Mouse (Mus musculus) c-Kit-positive CD71-negative TER-119-negative erythroid progenitor cells, embryonic 14.5 days (primary cell): ENCODE measurements around the gene Tac4.

ENCODE experiments used
- DNase-seq: peaks from one replicate; pipeline ENCODE4 v3.0.0-alpha.2; 2013; ENCODE audit warnings: low read depth

Tac4 gene

GRCm38 (mm10) chr11:95261178-95261751, at the start of gene Tac4:
Tac4 (plus strand) TSS chr11:95261529.
- no peak for DNase-seq

DNA sequence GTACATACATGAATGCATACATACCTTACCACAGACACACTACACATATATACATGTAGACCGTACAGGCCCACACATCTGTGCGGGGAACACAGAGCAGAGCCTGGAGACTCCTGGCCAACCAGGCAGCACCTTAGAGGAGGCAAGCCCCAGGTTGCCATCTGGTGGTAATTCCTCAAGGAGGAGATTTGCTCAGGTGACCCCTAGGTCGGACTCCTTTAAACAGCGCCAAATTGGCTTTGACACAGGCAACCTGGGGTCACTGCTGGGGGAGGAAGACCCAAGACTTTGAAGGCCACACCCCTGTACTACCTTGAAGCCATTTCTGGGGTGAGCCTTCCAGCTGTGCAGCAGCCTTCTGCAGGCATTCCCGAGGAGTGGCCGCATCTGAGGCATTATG, 47.7 kb upstream of the Tac4 start:
- no peak for DNase-seq

DNA sequence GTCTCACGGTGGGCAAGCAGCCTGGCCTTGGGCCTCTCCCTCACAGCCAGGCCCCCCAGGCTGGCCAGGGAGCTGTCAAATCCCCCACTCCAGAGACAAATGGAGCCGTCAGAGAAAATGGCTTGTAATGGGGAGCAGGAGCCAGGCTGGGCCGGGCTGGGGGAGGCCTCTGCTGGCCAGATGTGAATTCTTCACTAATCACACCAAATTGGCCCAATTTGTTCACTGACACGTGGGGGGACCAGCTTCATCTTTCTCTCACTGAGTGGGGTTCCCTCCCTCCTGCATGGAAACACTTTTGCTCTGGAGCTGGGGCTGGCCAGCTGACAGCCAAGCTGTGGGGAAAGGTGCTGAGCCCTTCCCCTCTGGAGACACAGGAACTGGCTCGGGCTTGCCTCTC, 47.0 kb upstream of the Tac4 start:
- DNase-seq, result no peak

GRCm38 (mm10) chr11:95216193-95216592, 45.1 kb upstream of the Tac4 start:
- DNase-seq, result no peak

DNA sequence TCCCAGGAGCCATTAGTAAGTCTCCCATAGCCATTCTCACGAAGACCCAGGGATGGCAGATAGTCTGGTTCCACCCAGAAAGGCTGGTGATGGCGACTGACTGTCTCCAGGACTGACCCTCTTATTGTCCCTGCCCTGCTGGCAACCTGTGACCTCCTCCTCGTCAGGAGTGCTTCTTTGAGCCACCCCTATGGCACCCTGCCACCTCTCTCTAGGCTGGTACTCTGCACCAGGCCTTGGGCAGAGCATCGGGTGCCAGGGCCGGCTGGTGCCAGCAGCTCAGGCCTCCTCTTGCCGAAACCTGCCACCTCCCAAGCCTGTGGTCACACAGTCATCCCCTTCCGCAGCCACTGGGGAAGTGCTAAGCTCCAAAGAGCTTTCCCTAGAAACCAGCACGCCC, 42.2 kb upstream of the Tac4 start:
- no peak for DNase-seq

- DNase-seq, result no peak
These were observed 37.9 kb upstream of the Tac4 start for GRCm38 (mm10) chr11:95223473-95223872.

DNA sequence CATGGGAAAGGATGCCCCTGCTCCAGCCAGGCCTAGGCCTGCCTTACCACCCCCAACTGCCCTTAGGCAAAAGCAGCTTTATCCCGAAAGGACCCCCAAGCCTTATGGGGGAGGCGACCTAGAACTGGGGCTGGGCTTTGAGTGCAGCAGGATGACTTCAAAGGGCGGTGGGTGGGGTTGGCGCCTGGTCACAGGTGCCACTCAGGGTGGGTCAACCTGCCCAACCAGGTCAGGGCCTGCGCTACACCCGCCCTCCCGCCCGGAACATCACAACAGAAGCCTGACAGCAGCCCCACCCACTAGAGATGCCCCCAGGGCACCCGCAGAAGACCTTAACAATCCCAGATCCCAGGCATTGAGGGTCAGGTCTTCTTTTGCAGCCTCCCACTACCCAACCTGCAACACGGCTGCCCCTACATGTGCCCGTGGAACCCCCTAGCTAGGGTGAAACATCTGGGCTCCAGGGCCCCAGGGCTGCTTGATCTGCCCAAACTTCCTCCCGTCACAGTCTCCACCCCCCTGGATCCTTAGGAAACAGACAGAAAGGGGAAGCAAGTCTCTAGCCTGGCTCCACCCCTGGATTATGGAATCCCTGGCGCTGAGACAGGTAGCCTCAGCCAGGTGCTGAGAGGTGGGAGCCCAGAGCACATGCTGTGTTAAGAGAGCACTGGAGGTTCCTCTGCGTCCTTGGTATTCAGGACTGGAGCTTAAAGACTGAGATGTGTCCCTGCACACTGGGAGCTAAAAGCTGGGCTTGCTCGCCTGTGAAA, 37.0 kb upstream of the Tac4 start:
- DNase-seq, result no peak

DNA sequence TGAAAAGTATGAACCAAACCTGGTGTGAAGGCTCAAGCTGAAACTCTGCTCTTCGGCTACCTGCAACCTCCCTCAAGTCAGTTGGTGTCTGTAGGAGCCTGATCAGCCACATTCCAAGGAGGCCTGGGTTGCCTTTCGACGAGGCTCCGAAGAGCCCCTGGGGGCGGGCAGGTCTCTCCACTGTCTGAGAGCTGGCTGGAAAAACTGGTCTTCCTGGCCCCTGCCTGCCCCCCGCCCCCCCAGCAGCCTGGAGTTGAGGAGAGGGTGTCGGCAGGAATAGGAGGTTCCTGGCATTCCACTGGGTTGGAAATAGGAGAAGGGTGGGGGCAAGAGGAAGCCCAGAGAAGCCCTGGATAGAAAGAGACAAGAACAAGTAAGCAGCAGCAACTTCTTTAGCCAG, 35.9 kb upstream of the Tac4 start:
- DNase-seq, result no peak

GRCm38 (mm10) chr11:95227467-95227866, 33.9 kb upstream of the Tac4 start:
- no peak for DNase-seq

DNA sequence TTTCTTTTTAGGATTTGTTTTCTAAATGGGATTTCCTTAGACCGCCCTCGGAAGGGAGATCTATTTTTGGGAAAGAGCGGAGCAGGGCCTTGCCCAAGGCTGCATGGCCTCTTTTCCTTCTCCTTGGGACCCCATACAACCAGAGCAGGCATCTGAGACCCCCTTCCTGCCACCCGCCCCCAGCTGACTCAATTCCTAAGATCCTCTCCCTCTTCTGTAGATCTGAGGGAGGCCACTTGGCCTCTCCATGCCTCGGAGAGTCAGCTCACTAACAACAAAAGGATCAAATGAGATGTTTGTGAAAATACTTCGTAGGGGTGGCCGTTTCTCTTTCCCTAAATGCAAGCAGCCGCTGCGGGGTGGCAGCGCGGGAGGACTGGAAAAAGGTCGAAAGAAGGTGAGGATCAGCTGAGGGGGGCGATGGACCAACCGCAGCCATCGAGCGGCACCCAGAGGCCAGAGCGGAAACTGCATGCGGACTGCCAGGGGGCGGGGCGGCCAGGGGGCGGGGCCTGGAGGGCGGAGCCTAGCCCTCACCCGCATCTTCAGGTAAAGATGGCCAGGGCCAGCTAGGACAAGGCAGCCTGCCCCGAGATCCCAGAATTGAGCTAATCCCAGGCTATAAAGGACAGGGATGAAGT, 29.5 kb upstream of the Tac4 start:
- DNase-seq, result peak; percentile 20

DNA sequence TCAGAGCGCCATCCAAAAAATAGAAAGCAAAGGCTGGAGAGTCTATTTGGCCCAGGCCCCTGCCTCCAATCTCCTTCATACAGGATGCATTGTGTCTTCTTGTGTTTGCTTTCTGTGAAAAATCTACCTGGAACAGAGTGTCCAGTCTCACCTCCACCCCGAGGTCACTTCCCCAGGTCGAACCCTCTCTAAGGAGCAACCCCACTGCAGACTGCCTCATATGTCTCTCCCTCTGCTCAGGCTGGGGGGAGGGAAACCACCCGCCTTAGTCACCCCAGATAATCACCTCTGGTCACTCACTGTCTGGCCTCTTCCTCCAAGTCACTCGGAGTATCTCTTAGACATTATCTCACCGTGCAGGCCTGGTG, 29.0 kb upstream of the Tac4 start:
- DNase-seq, result no peak

- no peak for DNase-seq
These were observed 22.9 kb upstream of the Tac4 start for GRCm38 (mm10) chr11:95238477-95238876.

DNA sequence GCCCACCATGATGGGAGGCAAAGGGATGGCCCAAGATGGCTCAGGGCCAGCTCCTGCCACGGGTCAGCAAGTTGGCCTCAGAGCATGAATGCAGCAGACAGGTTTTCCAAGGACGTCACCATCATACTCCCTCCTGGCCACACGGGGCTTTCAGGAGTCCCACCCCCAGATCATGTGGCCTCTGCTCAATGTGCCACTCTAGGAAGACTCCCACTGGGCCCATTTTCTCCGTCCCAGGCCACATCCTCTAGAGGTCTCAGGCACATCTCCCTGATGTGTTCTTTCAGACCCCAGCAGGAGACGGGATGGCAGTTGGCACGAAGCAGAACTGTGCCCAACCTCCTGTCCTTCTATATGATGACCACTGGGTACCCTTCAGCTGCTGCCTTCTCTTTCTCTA, 18.7 kb upstream of the Tac4 start:
- DNase-seq, result no peak

DNA sequence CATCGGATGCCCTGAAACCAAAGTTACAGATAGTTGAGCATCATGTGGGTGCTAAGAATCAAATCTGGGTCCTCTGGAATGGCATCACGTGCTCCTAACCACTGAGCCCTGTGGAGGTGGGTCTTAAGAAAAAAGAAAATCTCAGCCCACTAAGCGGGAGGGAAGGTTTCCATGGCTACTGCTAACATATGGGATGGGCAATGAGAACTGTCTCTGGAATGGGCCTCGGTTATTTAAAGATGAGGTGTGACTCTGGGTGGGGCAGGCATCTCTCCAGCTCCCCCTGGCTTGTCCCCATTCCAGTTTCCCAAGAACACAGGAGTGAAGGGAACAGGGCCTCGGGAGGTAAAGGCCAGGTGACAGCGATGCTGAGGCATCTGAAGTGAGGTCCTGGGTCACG, 15.9 kb upstream of the Tac4 start:
- no peak for DNase-seq

DNA sequence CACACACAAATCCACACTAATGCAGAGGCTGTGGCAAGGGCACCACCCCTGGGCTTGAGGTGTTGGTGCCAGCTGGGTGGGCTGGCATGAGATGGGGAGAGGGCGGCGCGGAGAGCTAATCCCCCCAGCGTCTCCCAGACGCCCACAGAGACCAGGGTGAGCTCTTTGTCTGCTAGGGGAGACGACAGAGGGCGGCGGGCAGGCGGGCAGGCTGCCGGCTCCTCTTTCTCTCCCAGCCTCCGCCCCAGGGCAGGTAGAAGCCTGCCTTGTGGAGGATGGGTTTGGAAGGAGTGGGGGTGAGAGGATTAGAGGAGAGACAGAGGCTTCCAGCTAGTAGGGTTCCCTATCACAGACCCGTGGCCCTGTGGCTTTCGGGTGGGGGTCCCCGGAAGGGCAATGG, 14.3 kb upstream of the Tac4 start:
- DNase-seq, result no peak

DNA sequence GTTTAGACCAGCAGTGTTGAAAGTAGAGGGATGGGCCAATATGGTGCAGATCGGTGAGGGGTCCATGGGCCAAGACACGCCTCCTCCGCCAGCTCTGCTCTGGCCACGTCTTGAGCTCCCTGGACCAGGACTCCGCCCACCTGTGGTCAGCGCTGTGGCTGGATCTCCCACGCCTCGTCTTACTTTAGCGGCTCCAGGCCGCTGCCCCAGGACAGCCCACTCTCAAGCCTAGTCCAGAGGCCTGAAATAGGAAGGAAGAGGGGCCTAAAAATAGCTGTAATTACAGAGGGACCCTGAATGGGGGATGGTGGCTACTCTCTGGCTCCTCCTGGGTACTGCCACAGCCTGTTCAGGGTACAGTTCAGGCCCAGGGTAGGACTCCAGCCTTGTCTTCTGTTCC, 11.2 kb upstream of the Tac4 start:
- DNase-seq, result no peak

- DNase-seq, result peak; percentile 57
These were observed 10.0 kb upstream of the Tac4 start for GRCm38 (mm10) chr11:95251295-95251694.

- no peak for DNase-seq
These were observed 9.2 kb upstream of the Tac4 start for GRCm38 (mm10) chr11:95252104-95252503.

GRCm38 (mm10) chr11:95254165-95254564, 7.2 kb upstream of the Tac4 start:
- DNase-seq, result no peak

GRCm38 (mm10) chr11:95255747-95256146, 5.6 kb upstream of the Tac4 start:
- DNase-seq, result no peak

DNA sequence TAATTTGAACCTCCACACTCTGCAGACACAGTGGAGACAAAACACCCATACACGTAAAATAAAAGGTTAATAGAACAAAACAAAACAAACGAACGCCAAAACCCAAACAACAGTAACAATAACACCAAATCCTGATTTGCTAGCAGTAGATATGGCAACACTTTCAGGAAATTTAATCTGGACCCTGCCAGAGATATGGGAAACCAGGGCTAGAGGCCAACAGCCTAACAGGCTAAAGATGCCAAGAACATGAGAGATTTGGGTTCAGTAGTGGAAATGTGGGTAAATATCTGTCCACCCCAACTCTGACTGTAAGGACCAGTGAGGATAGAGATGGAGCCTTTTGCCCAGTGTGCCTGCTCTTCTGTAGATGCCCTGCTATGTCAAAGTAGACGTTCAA, 3.4 kb upstream of the Tac4 start:
- no peak for DNase-seq

GRCm38 (mm10) chr11:95258490-95258889, 2.8 kb upstream of the Tac4 start:
- peak; percentile 73 for DNase-seq

- DNase-seq, result peak; percentile 86
These were observed 2.1 kb upstream of the Tac4 start for GRCm38 (mm10) chr11:95259088-95259849.
